Mouse (Mus musculus) megakaryocyte, embryonic 14.5 days (primary cell): ENCODE measurements at regions not wholly inside any gene's neighbourhood (a gene's known extent, or its start where the extent isn't known, plus 50 kb on each side); places are given as distances from the start of the nearest gene placed in this dataset.

Source experiments
- FLI1 ChIP-seq: IDR thresholded peaks from 2 replicates; pipeline ENCODE4 v1.6.1; 2012; ENCODE audit warnings: low read length, inconsistent platforms, mixed read lengths
- GATA1 ChIP-seq: IDR thresholded peaks from 3 replicates; pipeline ENCODE4 v1.6.1; 2012; ENCODE audit warnings: mixed read lengths, low read length, inconsistent platforms, borderline replicate concordance

GRCm38 (mm10) chr13:102036001-102036400 lies 268.0 kb upstream of the Pik3r1 start:
- TF ChIP-seq FLI1 (no peak), GATA1 (no peak)
